Mouse (Mus musculus): Measurements from ENCODE around the gene Ifit3b.

DNA sequence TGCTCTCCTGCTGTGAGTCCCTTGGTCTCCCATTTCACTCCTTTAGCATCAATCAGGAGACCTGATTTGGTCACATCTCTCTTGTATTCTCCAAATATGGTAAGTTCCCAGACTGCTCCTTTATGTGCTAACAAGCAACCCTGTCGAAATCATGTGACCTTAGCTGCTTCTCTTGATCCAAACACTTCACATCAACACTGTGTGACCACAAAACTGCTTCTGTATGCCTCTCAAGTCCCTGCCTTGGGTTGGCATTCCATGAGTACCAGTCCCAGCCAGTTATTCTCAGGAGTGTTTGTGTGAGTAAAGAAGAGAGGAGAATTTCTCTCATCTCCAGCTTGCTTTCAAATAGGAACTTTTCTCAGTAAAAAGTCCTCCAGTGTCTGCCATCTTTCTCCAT, 30.6 kb upstream of the Ifit3b start:
- TF ChIP-seq CTCF (IDR thresholded peaks at IDR 0.05; ENCODE audit: insufficient read depth, low read length) = no peak
- TF ChIP-seq POLR2A (IDR thresholded peaks at IDR 0.05; ENCODE audit: borderline replicate concordance, extremely low read depth, low read depth, low read length) = no peak

Measured in lung, adult 2 months (tissue).